Mouse (Mus musculus) adrenal gland, postnatal 4 days (tissue): ENCODE results near the gene Ttll2. TPM values are rescaled to one million over a fixed set of nuclear protein-coding genes. Genes with fewer than 3 reads are reported as not detected.
A peak's percentile ranks its signal among the peaks of the same experiment; 100 is the strongest.
"Not testable (repeated sequence)": the region's sequence is repeated elsewhere in the genome, so short reads cannot be mapped to it uniquely, and the experiment has no call there.

Experiments used
- DNase-seq, 2 experiments: peaks; one replicate each; pipeline ENCODE4 v3.0.0; 2021 to 2022; ENCODE audit warnings: low spot score in 2 of 2, mixed read lengths in 2 of 2
- long read RNA-seq, 2 experiments: library from polyadenylated mRNA; stranded (forward); transcript quantifications; one replicate each; pipeline ENCODE4 v2.0.0; 2021
- total RNA-seq, 2 experiments: library from RNA; stranded (reverse); gene quantifications; 2 replicates each; pipeline ENCODE4 v1.2.3; 2021

Gene Ttll2
- total RNA-seq = not detected
- long read RNA-seq, experiment 1 = 0 reads
- long read RNA-seq, experiment 2 = 0 reads

GRCm38 (mm10) chr17:7352596-7352995, at the start of gene Ttll2:
TSS of gene Ttll2 (minus strand) at chr17:7352696.
- not testable (repeated sequence) for DNase-seq

- not testable (repeated sequence) for DNase-seq
These were observed 47.3 kb upstream of the Ttll2 start for GRCm38 (mm10) chr17:7399770-7400169.

- peak in 1 of 2 experiments; percentile 25 for DNase-seq
These were observed 45.8 kb upstream of the Ttll2 start for GRCm38 (mm10) chr17:7398198-7398847.

- not testable (repeated sequence) for DNase-seq
These were observed 44.6 kb upstream of the Ttll2 start for GRCm38 (mm10) chr17:7397079-7397478.

- DNase-seq = not testable (repeated sequence)
These were observed 43.8 kb upstream of the Ttll2 start for GRCm38 (mm10) chr17:7396288-7396687.

- not testable (repeated sequence) for DNase-seq
These were observed 43.2 kb upstream of the Ttll2 start for GRCm38 (mm10) chr17:7395671-7396070.

GRCm38 (mm10) chr17:7395116-7395515, 42.6 kb upstream of the Ttll2 start:
- DNase-seq = not testable (repeated sequence)

- not testable (repeated sequence) for DNase-seq
These were observed 37.4 kb upstream of the Ttll2 start for GRCm38 (mm10) chr17:7389898-7390297.

- not testable (repeated sequence) for DNase-seq
These were observed 36.5 kb upstream of the Ttll2 start for GRCm38 (mm10) chr17:7388958-7389356.

- not testable (repeated sequence) for DNase-seq
These were observed 36.0 kb upstream of the Ttll2 start for GRCm38 (mm10) chr17:7388341-7388957.

GRCm38 (mm10) chr17:7386016-7386415, 33.5 kb upstream of the Ttll2 start:
- DNase-seq = not testable (repeated sequence)

- DNase-seq = not testable (repeated sequence)
These were observed 32.9 kb upstream of the Ttll2 start, which contains the start of gene Unc93a2 for GRCm38 (mm10) chr17:7385364-7385763. TSS of gene Unc93a2 (minus strand) at chr17:7385464.

GRCm38 (mm10) chr17:7383167-7384143, 31.0 kb upstream of the Ttll2 start:
- not testable (repeated sequence) for DNase-seq

- not testable (repeated sequence) for DNase-seq
These were observed 30.2 kb upstream of the Ttll2 start for GRCm38 (mm10) chr17:7382711-7383110.

- not testable (repeated sequence) for DNase-seq
These were observed 25.4 kb upstream of the Ttll2 start for GRCm38 (mm10) chr17:7377907-7378306.

GRCm38 (mm10) chr17:7376951-7377700, 24.6 kb upstream of the Ttll2 start:
- not testable (repeated sequence) for DNase-seq

GRCm38 (mm10) chr17:7371879-7372278, 19.4 kb upstream of the Ttll2 start, which contains the start of gene Gm49630:
TSS of gene Gm49630 (minus strand) at chr17:7371979.
- DNase-seq = not testable (repeated sequence)

- DNase-seq = not testable (repeated sequence)
These were observed 16.9 kb upstream of the Ttll2 start for GRCm38 (mm10) chr17:7369401-7369800.

GRCm38 (mm10) chr17:7366676-7367374, 14.3 kb upstream of the Ttll2 start:
- not testable (repeated sequence) for DNase-seq

GRCm38 (mm10) chr17:7366265-7366664, 13.8 kb upstream of the Ttll2 start:
- DNase-seq = not testable (repeated sequence)
